Mouse (Mus musculus) mature B cell (primary cell): ENCODE measurements around the gene Polm.

Experiments
- in situ Hi-C: fragments of 300-500 bp; cut with MboI; formaldehyde crosslinking; loops from 2 replicates; pipeline ENCODE4 v1.14.3; 2019

The Polm gene

GRCm38 (mm10) chr11:5837251-5838246 lies at the start of gene Polm:
Gene Polm, minus strand, starts transcription at chr11:5838016.
- in situ Hi-C loops: no loop called here

GRCm38 (mm10) chr11:5887250-5887649 lies 49.4 kb upstream of the Polm start:
- in situ Hi-C loops: no loop called here

- in situ Hi-C loops: no loop called here
Measured at GRCm38 (mm10) chr11:5886187-5886586, 48.4 kb upstream of the Polm start.

- in situ Hi-C loops: no loop called here
Measured at GRCm38 (mm10) chr11:5882518-5882917, 44.7 kb upstream of the Polm start.

- in situ Hi-C loops: no loop called here
Measured at GRCm38 (mm10) chr11:5879905-5880304, 42.1 kb upstream of the Polm start.

- in situ Hi-C loops: no loop called here
Measured at GRCm38 (mm10) chr11:5878661-5879060, 40.8 kb upstream of the Polm start.

- in situ Hi-C loops: no loop called here
Measured at GRCm38 (mm10) chr11:5877921-5878526, 40.2 kb upstream of the Polm start, which contains the start of gene Pold2. Gene Pold2, minus strand, starts transcription at chr11:5878292.

GRCm38 (mm10) chr11:5877421-5877820 lies 39.6 kb upstream of the Polm start:
- in situ Hi-C loops: no loop called here

- in situ Hi-C loops: no loop called here
Measured at GRCm38 (mm10) chr11:5873192-5873591, 35.4 kb upstream of the Polm start.

GRCm38 (mm10) chr11:5872707-5873106 lies 34.9 kb upstream of the Polm start:
- in situ Hi-C loops: no loop called here

- in situ Hi-C loops: no loop called here
Measured at GRCm38 (mm10) chr11:5870069-5870468, 32.3 kb upstream of the Polm start.

- in situ Hi-C loops: no loop called here
Measured at GRCm38 (mm10) chr11:5869331-5869730, 31.5 kb upstream of the Polm start.

GRCm38 (mm10) chr11:5868324-5868723 lies 30.5 kb upstream of the Polm start:
- in situ Hi-C loops: no loop called here

- in situ Hi-C loops: no loop called here
Measured at GRCm38 (mm10) chr11:5867196-5867595, 29.4 kb upstream of the Polm start.

GRCm38 (mm10) chr11:5862394-5863105 lies 24.7 kb upstream of the Polm start:
- in situ Hi-C loops: no loop called here

- in situ Hi-C loops: no loop called here
Measured at GRCm38 (mm10) chr11:5861678-5862393, 24.0 kb upstream of the Polm start, which contains the start of gene Aebp1. Gene Aebp1, plus strand, starts transcription at chr11:5861947.

- in situ Hi-C loops: no loop called here
Measured at GRCm38 (mm10) chr11:5860639-5861038, 22.8 kb upstream of the Polm start.

- in situ Hi-C loops: no loop called here
Measured at GRCm38 (mm10) chr11:5859883-5860550, 22.2 kb upstream of the Polm start.

GRCm38 (mm10) chr11:5858723-5859122 lies 20.9 kb upstream of the Polm start:
- in situ Hi-C loops: no loop called here

- in situ Hi-C loops: no loop called here
Measured at GRCm38 (mm10) chr11:5856479-5857130, 18.8 kb upstream of the Polm start.

GRCm38 (mm10) chr11:5855902-5856301 lies 18.1 kb upstream of the Polm start:
- in situ Hi-C loops: no loop called here
